Mouse (Mus musculus): ENCODE data around the gene Ano4. TPM values are rescaled to one million over a fixed set of nuclear protein-coding genes. Genes with fewer than 3 reads are reported as not detected.

Gene Ano4
- total and polyA plus RNA-seq, 3 experiments, result not detected

GRCm38 (mm10) chr10:89257457-89258381 is 86.8 kb downstream of the Ano4 start:
- H3K27me3 ChIP-seq (ENCODE audit: control insufficient read depth in 1 of 2, insufficient read depth in 2 of 2, low read length in 2 of 2), result no peaks in the 10 kb centered on the region
- no peak overlapping the region for H3K27ac ChIP-seq (ENCODE audit: control insufficient read depth, low read depth, low read length)
- H3K4me3 ChIP-seq (ENCODE audit: control insufficient read depth in 1 of 2, insufficient read depth in 1 of 2, low read depth in 2 of 2, low read length in 2 of 2), result no peak overlapping the region
- H3K36me3 ChIP-seq (ENCODE audit: control insufficient read depth in 1 of 2, insufficient read depth in 2 of 2, low read length in 2 of 2), result no peaks in the 10 kb centered on the region
- H3K4me1 ChIP-seq (ENCODE audit: control insufficient read depth in 1 of 2, insufficient read depth in 2 of 2, low read length in 2 of 2), result no peaks in the 10 kb centered on the region
- TF ChIP-seq CHD2 (IDR thresholded peaks at IDR 0.05; ENCODE audit: low read length), result no peak
- TF ChIP-seq MYB (IDR thresholded peaks at IDR 0.05; ENCODE audit: low read depth, low read length), result no peak
- TF ChIP-seq BHLHE40 (IDR thresholded peaks at IDR 0.05; ENCODE audit: borderline replicate concordance, low read depth, low read length), result no peak
- TF ChIP-seq NRF1 (IDR thresholded peaks at IDR 0.05; ENCODE audit: insufficient read depth, low read depth, low read length, poor library complexity, severe bottlenecking), result no peak
- no peak for TF ChIP-seq POLR2A (IDR thresholded peaks at IDR 0.05; ENCODE audit: control insufficient read depth in 1 of 2, insufficient read depth in 1 of 2, low read depth in 1 of 2, low read length in 2 of 2, poor library complexity in 1 of 2)
- no peak for TF ChIP-seq JUND (IDR thresholded peaks at IDR 0.05; ENCODE audit: low read depth, low read length)
- TF ChIP-seq NELFE (IDR thresholded peaks at IDR 0.05; ENCODE audit: low read depth, low read length), result no peak
- TF ChIP-seq E2F4 (IDR thresholded peaks at IDR 0.05; ENCODE audit: borderline replicate concordance, low read depth, low read length), result no peak
- no peak for TF ChIP-seq USF2 (IDR thresholded peaks at IDR 0.05; ENCODE audit: borderline replicate concordance in 1 of 2, insufficient read depth in 1 of 2, low read depth in 1 of 2, low read length in 2 of 2)
- TF ChIP-seq SIN3A (IDR thresholded peaks at IDR 0.05; ENCODE audit: low read length), result no peak
- no peak for TF ChIP-seq MAFK (IDR thresholded peaks at IDR 0.05; ENCODE audit: borderline replicate concordance, low read depth, low read length)
- no peak for TF ChIP-seq ZNF384 (IDR thresholded peaks at IDR 0.05; ENCODE audit: low read depth, low read length)
- TF ChIP-seq MXI1 (IDR thresholded peaks at IDR 0.05; ENCODE audit: low read depth, low read length), result no peak
- no peak for TF ChIP-seq SMC3 (IDR thresholded peaks at IDR 0.05; ENCODE audit: low read depth, low read length)
- TF ChIP-seq POLR2AphosphoS5 (IDR thresholded peaks at IDR 0.05; ENCODE audit: borderline replicate concordance, low read depth, low read length), result no peak
- no peak for TF ChIP-seq HCFC1 (IDR thresholded peaks at IDR 0.05; ENCODE audit: low read depth, low read length)
- no peak for TF ChIP-seq MEF2A (IDR thresholded peaks at IDR 0.05; ENCODE audit: extremely low read depth, insufficient replicate concordance, low read depth, low read length, poor library complexity, severe bottlenecking)
- no peak for DNase-seq (ENCODE audit: low read depth, low spot score)
- H3K79me2 ChIP-seq (ENCODE audit: control insufficient read depth, insufficient read depth, low read length, poor library complexity), result no peaks in the 10 kb centered on the region
- no peak overlapping the region for H3K9ac ChIP-seq (ENCODE audit: control insufficient read depth, low read depth, low read length, poor library complexity, severe bottlenecking)
- no peaks in the 10 kb centered on the region for H3K9me3 ChIP-seq (replicated peaks; ENCODE audit: insufficient read depth, low read length)

DNA sequence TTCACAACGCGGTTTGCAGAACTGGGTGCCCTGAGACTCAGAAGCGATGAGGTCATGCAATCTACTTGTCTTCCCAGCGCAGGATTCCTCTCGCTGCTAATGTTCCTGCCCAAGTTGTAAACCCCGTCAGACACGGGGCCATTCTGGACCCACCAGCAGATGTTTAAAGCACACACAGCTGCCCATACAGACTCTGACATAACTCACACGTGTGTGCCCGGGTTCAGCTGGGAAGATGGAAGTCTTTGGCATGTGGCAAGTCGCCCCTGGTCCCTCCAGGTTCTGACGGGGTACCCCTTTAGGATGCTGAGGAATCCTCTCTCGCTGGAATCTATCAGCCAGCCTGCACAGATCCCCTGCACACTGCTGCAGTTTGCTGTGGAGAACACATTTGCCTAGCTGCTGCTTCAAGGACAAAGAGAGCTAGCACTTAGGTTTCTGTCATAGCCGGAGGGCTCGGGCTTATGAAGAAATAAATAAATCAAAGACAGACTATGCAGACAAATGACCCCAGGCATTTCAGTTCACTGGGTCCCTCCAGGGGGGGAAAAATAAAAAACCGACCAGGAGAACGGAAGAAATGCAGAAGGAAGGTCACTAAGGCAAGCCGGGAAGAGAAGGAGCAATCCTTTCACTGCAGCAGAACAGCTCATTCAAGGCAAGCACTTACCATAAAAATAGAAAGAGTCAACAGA is 87.7 kb downstream of the Ano4 start:
- Histone ChIP-seq H3K9ac (ENCODE audit: control insufficient read depth, low read depth, low read length, poor library complexity, severe bottlenecking) (no peak overlapping the region), H3K79me2 (ENCODE audit: control insufficient read depth, insufficient read depth, low read length, poor library complexity) (no peaks in the 10 kb centered on the region), H3K4me1 (ENCODE audit: control insufficient read depth in 1 of 2, insufficient read depth in 2 of 2, low read length in 2 of 2) (no peaks in the 10 kb centered on the region), H3K4me3 (ENCODE audit: control insufficient read depth in 1 of 2, insufficient read depth in 1 of 2, low read depth in 2 of 2, low read length in 2 of 2) (no peak overlapping the region), H3K27me3 (ENCODE audit: control insufficient read depth in 1 of 2, insufficient read depth in 2 of 2, low read length in 2 of 2) (no peaks in the 10 kb centered on the region), H3K27ac (ENCODE audit: control insufficient read depth, low read depth, low read length) (no peak overlapping the region), H3K9me3 (replicated peaks; ENCODE audit: insufficient read depth, low read length) (no peaks in the 10 kb centered on the region), H3K36me3 (ENCODE audit: control insufficient read depth in 1 of 2, insufficient read depth in 2 of 2, low read length in 2 of 2) (no peaks in the 10 kb centered on the region)
- no peak for DNase-seq (ENCODE audit: low read depth, low spot score)
- TF ChIP-seq MYB (IDR thresholded peaks at IDR 0.05; ENCODE audit: low read depth, low read length) (no peak), MAFK (IDR thresholded peaks at IDR 0.05; ENCODE audit: borderline replicate concordance, low read depth, low read length) (no peak), JUND (IDR thresholded peaks at IDR 0.05; ENCODE audit: low read depth, low read length) (no peak), POLR2AphosphoS5 (IDR thresholded peaks at IDR 0.05; ENCODE audit: borderline replicate concordance, low read depth, low read length) (no peak), ZKSCAN1 (IDR thresholded peaks at IDR 0.05; ENCODE audit: low read depth, low read length) (no peak), ZNF384 (IDR thresholded peaks at IDR 0.05; ENCODE audit: low read depth, low read length) (no peak), MAZ (IDR thresholded peaks at IDR 0.05; ENCODE audit: low read depth, low read length) (no peak), TAL1 (IDR thresholded peaks at IDR 0.05; ENCODE audit: low read length) (no peak), E2F4 (IDR thresholded peaks at IDR 0.05; ENCODE audit: borderline replicate concordance, low read depth, low read length) (no peak), NRF1 (IDR thresholded peaks at IDR 0.05; ENCODE audit: insufficient read depth, low read depth, low read length, poor library complexity, severe bottlenecking) (no peak), USF2 (IDR thresholded peaks at IDR 0.05; ENCODE audit: borderline replicate concordance in 1 of 2, insufficient read depth in 1 of 2, low read depth in 1 of 2, low read length in 2 of 2) (no peak), UBTF (IDR thresholded peaks at IDR 0.05; ENCODE audit: borderline replicate concordance, insufficient read depth, low read depth, low read length) (no peak), MAX (IDR thresholded peaks at IDR 0.05; ENCODE audit: low read length) (no peak), KAT2A (conservative IDR thresholded peaks at IDR 0.05; ENCODE audit: low read depth, low read length) (no peak), CHD2 (IDR thresholded peaks at IDR 0.05; ENCODE audit: low read length) (no peak), EP300 (IDR thresholded peaks at IDR 0.05; ENCODE audit: low read depth in 1 of 2, low read length in 2 of 2) (no peak), ETS1 (IDR thresholded peaks at IDR 0.05; ENCODE audit: low read depth, low read length) (no peak), POLR2AphosphoS2 (IDR thresholded peaks at IDR 0.05; ENCODE audit: low read length) (no peak)
